Mouse (Mus musculus): ENCODE measurements around the gene 4933411K16Rik. TPM values are rescaled to one million over a fixed set of nuclear protein-coding genes. Genes with fewer than 3 reads are reported as not detected.
A peak's percentile ranks its signal among the peaks of the same experiment; 100 is the strongest.

Gene 4933411K16Rik
- polyA plus RNA-seq, 1 experiment from 2014 or later, result not detected

GRCm38 (mm10) chr19:42035456-42036248 lies 16.4 kb upstream of the 4933411K16Rik start, which contains the start of gene Ankrd2:
TSS of gene Ankrd2 (plus strand) at chr19:42036000.
- peak; percentile 95 for TF ChIP-seq CTCF (IDR thresholded peaks at IDR 0.05; ENCODE audit: low read depth)
- Histone ChIP-seq H3K9ac (no peak within 1 kb of the TSS), H3K27me3 (ENCODE audit: insufficient read depth, low read length) (no peaks in the 10 kb centered on the region)

DNA sequence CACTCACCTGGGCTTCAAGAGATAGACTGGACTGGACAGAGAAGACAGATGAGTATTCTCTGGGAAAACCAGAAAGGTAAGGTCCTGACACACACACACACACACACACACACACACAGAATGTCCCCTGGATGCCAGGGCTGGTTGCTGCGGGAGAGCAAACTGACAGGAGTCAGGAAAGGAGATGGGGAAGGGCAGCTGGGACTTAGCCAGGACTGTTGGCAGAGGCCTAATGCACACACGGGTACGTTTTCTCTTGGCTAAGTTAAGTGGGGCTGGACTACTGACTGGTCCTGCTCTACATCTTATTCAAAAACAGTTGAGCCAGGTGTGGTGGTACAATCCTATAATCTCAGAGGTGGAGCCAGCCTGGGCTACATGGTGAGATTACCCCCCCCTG lies 15.7 kb upstream of the 4933411K16Rik start:
- Histone ChIP-seq H3K27ac (ENCODE audit: low read depth) (no peak overlapping the region), H3K9ac (no peak overlapping the region), H3K9me3 (ENCODE audit: low read depth, low read length) (no peaks in the 10 kb centered on the region), H3K4me1 (ENCODE audit: insufficient read depth) (no peaks in the 10 kb centered on the region), H3K36me3 (ENCODE audit: insufficient read depth) (no peaks in the 10 kb centered on the region), H3K4me3 (ENCODE audit: low read depth, low read length) (no peak overlapping the region), H3K27me3 (ENCODE audit: insufficient read depth, low read length) (no peaks in the 10 kb centered on the region), H3K4me2 (no peak overlapping the region)
- no peak for TF ChIP-seq CTCF (IDR thresholded peaks at IDR 0.05; ENCODE audit: low read depth)
- ATAC-seq (ENCODE audit: insufficient read depth) (no peak), DNase-seq (no peak)
- 79% methylated on average over 3 of the region's 3 CpGs for WGBS

More at GRCm38 (mm10) chr19:42035456-42036248, 16.4 kb upstream of the 4933411K16Rik start, which contains the start of gene Ankrd2:
- H3K27ac ChIP-seq (ENCODE audit: low read depth), result no peak within 1 kb of the TSS
- DNase-seq, result peak; percentile 92
- no peak within 1 kb of the TSS for H3K4me3 ChIP-seq (ENCODE audit: low read depth, low read length)
- peak; percentile 78 for ATAC-seq (ENCODE audit: insufficient read depth)
- no peaks in the 10 kb centered on the region for H3K36me3 ChIP-seq (ENCODE audit: insufficient read depth)
- no peaks in the 10 kb centered on the region for H3K9me3 ChIP-seq (ENCODE audit: low read depth, low read length)
- WGBS, result 59% methylated on average over 19 of the region's 19 CpGs
- no peak within 1 kb of the TSS for H3K4me2 ChIP-seq
- H3K4me1 ChIP-seq (ENCODE audit: insufficient read depth), result no peaks in the 10 kb centered on the region

DNA sequence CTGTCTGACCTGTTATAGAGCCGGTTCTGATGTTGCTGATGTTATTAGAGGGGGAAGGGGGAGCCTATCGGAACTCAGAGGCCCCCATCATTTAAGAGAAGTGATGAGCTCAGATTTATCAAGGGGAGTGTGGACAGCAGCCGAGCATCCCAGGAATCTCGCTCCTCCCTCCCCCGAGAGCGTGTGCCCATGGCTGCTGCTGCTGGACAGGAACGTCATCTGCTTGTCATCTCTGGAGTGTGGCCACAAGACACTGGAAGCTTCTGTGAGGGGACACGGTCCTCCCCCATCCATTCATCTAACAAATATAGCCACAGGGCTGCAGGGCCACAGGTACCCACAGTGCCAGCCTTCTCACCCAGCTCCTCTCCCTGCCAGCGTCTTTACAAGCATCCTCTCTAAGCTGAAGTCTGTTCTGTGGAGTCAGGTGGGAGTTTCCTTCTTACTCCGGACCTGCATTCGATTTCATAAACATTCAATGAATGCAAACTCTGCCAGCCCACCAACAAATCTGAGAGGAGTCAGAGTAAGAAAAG lies 14.8 kb upstream of the 4933411K16Rik start:
- WGBS, result 49% methylated on average over 11 of the region's 11 CpGs
- no peak overlapping the region for H3K9ac ChIP-seq
- H3K9me3 ChIP-seq (ENCODE audit: low read depth, low read length), result no peaks in the 10 kb centered on the region
- no peak overlapping the region for H3K27ac ChIP-seq (ENCODE audit: low read depth)
- no peak for TF ChIP-seq CTCF (IDR thresholded peaks at IDR 0.05; ENCODE audit: low read depth)
- no peak for DNase-seq
- H3K4me3 ChIP-seq (ENCODE audit: low read depth, low read length), result no peak overlapping the region
- no peak overlapping the region for H3K4me2 ChIP-seq
- no peaks in the 10 kb centered on the region for H3K4me1 ChIP-seq (ENCODE audit: insufficient read depth)
- no peak for ATAC-seq (ENCODE audit: insufficient read depth)
- no peaks in the 10 kb centered on the region for H3K27me3 ChIP-seq (ENCODE audit: insufficient read depth, low read length)
- H3K36me3 ChIP-seq (ENCODE audit: insufficient read depth), result no peaks in the 10 kb centered on the region

DNA sequence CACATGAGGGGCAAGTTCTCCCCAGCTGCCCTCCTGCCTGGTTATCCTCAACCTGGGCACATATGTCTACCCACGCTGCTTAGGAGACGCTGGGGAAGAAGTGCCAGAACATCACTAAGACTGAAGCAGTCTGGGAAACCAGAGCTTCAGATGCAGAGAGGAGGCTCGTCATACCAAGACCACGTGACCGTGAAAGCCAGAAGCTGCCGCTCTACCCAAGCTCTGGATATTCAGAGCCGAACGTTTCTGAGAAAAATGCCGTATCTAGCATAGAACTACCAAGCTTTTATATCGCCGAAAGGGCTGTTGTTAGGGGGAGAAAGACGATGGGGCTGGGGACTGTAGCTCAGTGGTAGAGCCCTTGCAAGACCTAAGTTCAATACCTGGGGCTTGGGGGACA lies 13.7 kb upstream of the 4933411K16Rik start:
- no peaks in the 10 kb centered on the region for H3K9me3 ChIP-seq (ENCODE audit: low read depth, low read length)
- H3K9ac ChIP-seq, result no peak overlapping the region
- DNase-seq (no peak), ATAC-seq (ENCODE audit: insufficient read depth) (no peak)
- TF ChIP-seq CTCF (IDR thresholded peaks at IDR 0.05; ENCODE audit: low read depth), result no peak
- no peak overlapping the region for H3K27ac ChIP-seq (ENCODE audit: low read depth)
- H3K4me2 ChIP-seq, result no peak overlapping the region
- no peak overlapping the region for H3K4me3 ChIP-seq (ENCODE audit: low read depth, low read length)
- H3K27me3 ChIP-seq (ENCODE audit: insufficient read depth, low read length), result no peaks in the 10 kb centered on the region
- no peaks in the 10 kb centered on the region for H3K4me1 ChIP-seq (ENCODE audit: insufficient read depth)
- 86% methylated on average over 12 of the region's 12 CpGs for WGBS
- no peaks in the 10 kb centered on the region for H3K36me3 ChIP-seq (ENCODE audit: insufficient read depth)

DNA sequence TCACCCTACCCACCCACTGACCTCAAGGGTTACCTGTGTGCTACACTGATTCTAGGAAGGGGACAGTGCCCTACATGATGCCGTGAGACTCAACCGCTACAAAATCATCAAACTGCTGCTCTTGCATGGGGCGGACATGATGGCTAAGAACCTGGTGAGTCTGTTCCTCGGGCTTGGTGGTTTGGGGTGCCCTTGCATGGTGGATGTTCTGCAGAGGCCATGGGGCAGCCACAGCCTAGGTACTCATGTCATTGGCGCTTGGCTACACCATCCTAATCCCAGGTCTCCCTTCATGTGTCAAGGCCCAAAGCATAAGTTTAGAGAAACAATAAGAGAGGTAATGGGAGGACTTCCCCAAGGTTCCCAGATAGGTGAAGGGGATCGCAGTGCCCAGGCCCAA lies 8.1 kb upstream of the 4933411K16Rik start:
- Histone ChIP-seq H3K4me2 (no peak overlapping the region), H3K27ac (ENCODE audit: low read depth) (no peak overlapping the region), H3K9me3 (ENCODE audit: low read depth, low read length) (no peaks in the 10 kb centered on the region), H3K9ac (no peak overlapping the region), H3K36me3 (ENCODE audit: insufficient read depth) (no peaks in the 10 kb centered on the region), H3K27me3 (ENCODE audit: insufficient read depth, low read length) (no peaks in the 10 kb centered on the region), H3K4me3 (ENCODE audit: low read depth, low read length) (no peak overlapping the region), H3K4me1 (ENCODE audit: insufficient read depth) (no peaks in the 10 kb centered on the region)
- TF ChIP-seq CTCF (IDR thresholded peaks at IDR 0.05; ENCODE audit: low read depth), result no peak
- no peak for ATAC-seq (ENCODE audit: insufficient read depth)
- WGBS, result 95% methylated on average over 6 of the region's 6 CpGs
- DNase-seq, result no peak

DNA sequence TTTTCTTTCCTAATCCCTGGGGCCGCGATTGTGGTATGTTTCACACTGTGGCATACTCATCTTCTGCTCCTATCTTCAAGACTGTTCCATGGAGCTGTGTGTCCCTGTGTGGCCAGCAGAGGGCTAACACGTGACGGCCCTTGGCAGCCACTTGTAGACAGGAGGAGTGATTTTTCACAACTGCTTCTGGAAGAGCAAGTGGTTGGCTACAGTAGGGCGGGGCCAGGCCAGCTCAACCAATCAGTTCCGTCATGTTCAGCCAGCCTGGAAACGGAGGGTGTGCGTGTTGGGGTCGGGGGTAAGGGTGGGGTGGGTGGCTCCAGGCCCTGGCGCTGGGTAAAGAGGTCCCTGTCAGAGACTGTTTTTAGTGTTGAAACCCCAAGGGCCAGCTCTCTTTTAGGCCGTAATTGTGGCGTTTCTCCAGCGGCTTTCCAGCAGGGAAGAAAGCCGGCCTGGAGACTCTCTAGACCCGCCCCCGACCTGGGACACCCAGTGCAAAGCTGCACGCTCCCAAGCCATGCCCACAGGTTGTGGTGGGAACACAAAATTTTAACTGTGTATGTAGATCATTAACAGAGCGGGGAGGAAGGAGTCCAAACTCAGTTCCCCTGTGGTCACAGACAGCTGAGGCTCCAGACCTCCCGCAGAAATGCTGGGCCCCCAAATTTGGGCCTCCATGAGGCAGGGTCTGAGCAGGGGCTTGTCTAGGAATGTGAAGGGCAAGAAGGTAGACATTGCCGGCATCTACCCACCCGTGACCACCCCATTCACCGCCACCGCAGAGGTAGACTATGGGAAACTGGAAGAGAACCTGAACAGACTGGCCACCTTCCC lies 6.6 kb upstream of the 4933411K16Rik start, which contains the start of gene Hoga1:
TSS of gene Hoga1 (plus strand) at position 342 of the 834 bp plus-strand sequence.
- WGBS, result 19% methylated on average over 23 of the region's 23 CpGs
- H3K9ac ChIP-seq, result peak within 1 kb of the TSS; percentile 24
- TF ChIP-seq CTCF (IDR thresholded peaks at IDR 0.05; ENCODE audit: low read depth), result peak; percentile 91

More for the DNA sequence above, 6.6 kb upstream of the 4933411K16Rik start, which contains the start of gene Hoga1:
- ATAC-seq (ENCODE audit: insufficient read depth) (peak; percentile 93), DNase-seq (peak; percentile 89)
- H3K9me3 ChIP-seq (ENCODE audit: low read depth, low read length), result no peaks in the 10 kb centered on the region
- H3K4me2 ChIP-seq, result peak within 1 kb of the TSS; percentile 61
- H3K27ac ChIP-seq (ENCODE audit: low read depth), result no peak within 1 kb of the TSS
- no peaks in the 10 kb centered on the region for H3K27me3 ChIP-seq (ENCODE audit: insufficient read depth, low read length)
- H3K4me1 ChIP-seq (ENCODE audit: insufficient read depth), result no peaks in the 10 kb centered on the region
- no peaks in the 10 kb centered on the region for H3K36me3 ChIP-seq (ENCODE audit: insufficient read depth)
- peak within 1 kb of the TSS; percentile 33 for H3K4me3 ChIP-seq (ENCODE audit: low read depth, low read length)
